Mouse (Mus musculus) forelimb bud, embryonic 11.5 days (tissue): ENCODE data around the gene Fhit.
A peak's percentile ranks its signal among the peaks of the same experiment; 100 is the strongest.

ENCODE experiments used
- DNase-seq: peaks from one replicate; pipeline ENCODE4 v3.0.0-alpha.2; 2012; ENCODE audit warnings: low read depth, low spot score

Gene Fhit

GRCm38 (mm10) chr14:10139311-10139710 lies 1022.5 kb downstream of the Fhit start:
- no peak for DNase-seq

- no peak for DNase-seq
Measured at GRCm38 (mm10) chr14:10133873-10134272, 1028.0 kb downstream of the Fhit start.

- no peak for DNase-seq
Measured at GRCm38 (mm10) chr14:10129675-10130074, 1032.2 kb downstream of the Fhit start.

- no peak for DNase-seq
Measured at GRCm38 (mm10) chr14:10129088-10129487, 1032.7 kb downstream of the Fhit start.

- DNase-seq: no peak
Measured at GRCm38 (mm10) chr14:10126536-10126935, 1035.3 kb downstream of the Fhit start.

- DNase-seq: no peak
Measured at GRCm38 (mm10) chr14:10122176-10122575, 1039.7 kb downstream of the Fhit start.

GRCm38 (mm10) chr14:10096236-10096635 lies 1065.6 kb downstream of the Fhit start:
- no peak for DNase-seq

- DNase-seq: no peak
Measured at GRCm38 (mm10) chr14:10079062-10079461, 1082.8 kb downstream of the Fhit start.

- DNase-seq: no peak
Measured at GRCm38 (mm10) chr14:10049947-10050346, 1111.9 kb downstream of the Fhit start.

GRCm38 (mm10) chr14:10047123-10047783 lies 1114.6 kb downstream of the Fhit start:
- peak; percentile 9 for DNase-seq

GRCm38 (mm10) chr14:10046336-10047122 lies 1115.3 kb downstream of the Fhit start:
- peak; percentile 58 for DNase-seq

- no peak for DNase-seq
Measured at GRCm38 (mm10) chr14:10038021-10038420, 1123.8 kb downstream of the Fhit start.

GRCm38 (mm10) chr14:10036685-10037215 lies 1125.1 kb downstream of the Fhit start:
- no peak for DNase-seq

GRCm38 (mm10) chr14:10035682-10036081 lies 1126.2 kb downstream of the Fhit start:
- DNase-seq: no peak

GRCm38 (mm10) chr14:10035270-10035669 lies 1126.6 kb downstream of the Fhit start:
- DNase-seq: no peak

GRCm38 (mm10) chr14:10023382-10023781 lies 1138.5 kb downstream of the Fhit start:
- DNase-seq: no peak

GRCm38 (mm10) chr14:10022304-10022703 lies 1139.5 kb downstream of the Fhit start:
- no peak for DNase-seq

- DNase-seq: no peak
Measured at GRCm38 (mm10) chr14:10020400-10021140, 1141.3 kb downstream of the Fhit start.

- DNase-seq: no peak
Measured at GRCm38 (mm10) chr14:10013817-10014266, 1148.0 kb downstream of the Fhit start.

- DNase-seq: no peak
Measured at GRCm38 (mm10) chr14:10013003-10013816, 1148.6 kb downstream of the Fhit start.

GRCm38 (mm10) chr14:10006278-10006677 lies 1155.6 kb downstream of the Fhit start:
- DNase-seq: no peak
